Mouse (Mus musculus) spleen, postnatal 14 days (tissue): ENCODE results near the gene Gimap9.
"Not testable (repeated sequence)": the region's sequence is repeated elsewhere in the genome, so short reads cannot be mapped to it uniquely, and the experiment has no call there.

Experiments used
- DNase-seq, 2 experiments: peaks; one replicate each; pipeline ENCODE4 v3.0.0; 2021 to 2022; ENCODE audit warnings: low spot score in 2 of 2

The Gimap9 gene

GRCm38 (mm10) chr6:48664750-48665149 lies 11.2 kb upstream of the Gimap9 start:
- DNase-seq, result no peak

GRCm38 (mm10) chr6:48665471-48665870 lies 10.5 kb upstream of the Gimap9 start:
- DNase-seq, result no peak

- DNase-seq, result no peak
These were observed 9.8 kb upstream of the Gimap9 start for GRCm38 (mm10) chr6:48666159-48666586.

- no peak for DNase-seq
These were observed 7.9 kb upstream of the Gimap9 start for GRCm38 (mm10) chr6:48668022-48668421.

GRCm38 (mm10) chr6:48669446-48669969 lies 6.4 kb upstream of the Gimap9 start:
- no peak for DNase-seq

- DNase-seq, result no peak
These were observed 1.5 kb upstream of the Gimap9 start for GRCm38 (mm10) chr6:48674291-48675058.

GRCm38 (mm10) chr6:48675400-48675930 lies 464 bp upstream of the Gimap9 start:
- DNase-seq, result no peak

- no peak for DNase-seq
These were observed 1.0 kb downstream of the Gimap9 start for GRCm38 (mm10) chr6:48676860-48677415.

- DNase-seq, result no peak
These were observed 1.8 kb downstream of the Gimap9 start for GRCm38 (mm10) chr6:48677492-48678345.

- DNase-seq, result no peak
These were observed 2.5 kb downstream of the Gimap9 start for GRCm38 (mm10) chr6:48678391-48678790.

- no peak for DNase-seq
These were observed 3.8 kb downstream of the Gimap9 start for GRCm38 (mm10) chr6:48679701-48680100.

GRCm38 (mm10) chr6:48680421-48680820 lies 4.5 kb downstream of the Gimap9 start:
- no peak for DNase-seq

GRCm38 (mm10) chr6:48681472-48682090 lies 5.7 kb downstream of the Gimap9 start:
- DNase-seq, result no peak

- DNase-seq, result no peak
These were observed 6.3 kb downstream of the Gimap9 start for GRCm38 (mm10) chr6:48682271-48682670.

- not testable (repeated sequence) for DNase-seq
These were observed 7.4 kb downstream of the Gimap9 start for GRCm38 (mm10) chr6:48683263-48683821.

GRCm38 (mm10) chr6:48684319-48684718 lies 8.4 kb downstream of the Gimap9 start, which contains the start of gene Gimap4:
Gene Gimap4, plus strand, starts transcription at chr6:48684549.
- no peak for DNase-seq

- no peak for DNase-seq
These were observed 8.9 kb downstream of the Gimap9 start for GRCm38 (mm10) chr6:48684806-48685205.

GRCm38 (mm10) chr6:48685251-48685650 lies 9.3 kb downstream of the Gimap9 start:
- DNase-seq, result no peak

- no peak for DNase-seq
These were observed 10.1 kb downstream of the Gimap9 start for GRCm38 (mm10) chr6:48685694-48686665.

GRCm38 (mm10) chr6:48687077-48687476 lies 11.1 kb downstream of the Gimap9 start:
- no peak for DNase-seq
